Mouse (Mus musculus) hindbrain, embryonic 11.5 days (tissue): ENCODE data around the gene Eid2. TPM values are rescaled to one million over a fixed set of nuclear protein-coding genes. Genes with fewer than 3 reads are reported as not detected.
"Not testable (repeated sequence)": the region's sequence is repeated elsewhere in the genome, so short reads cannot be mapped to it uniquely, and the experiment has no call there.

Experiments used
- ATAC-seq: fragments of 200-750 bp; cut with Nextera tagmentation; 2 replicates; pipeline ENCODE4 v1.8.0; 2017; ENCODE audit warnings: mild to moderate bottlenecking, moderate TSS enrichment, moderate library complexity; ENCODE audit not compliant: low FRiP score
- DNase-seq: peaks from one replicate; pipeline ENCODE4 v3.0.0-alpha.2; 2015; ENCODE audit warnings: low spot score
- H3K27ac ChIP-seq: fragments of 300-500 bp; sonication (generic); 2 replicates; pipeline ENCODE4 v1.5.1; 2014; ENCODE audit warnings: mild to moderate bottlenecking, low read depth, low read length
- H3K27me3 ChIP-seq: fragments of 300-500 bp; sonication (generic); 2 replicates; pipeline ENCODE4 v1.6.1; 2014; ENCODE audit warnings: mild to moderate bottlenecking, low read length, moderate library complexity, mixed read lengths; ENCODE audit not compliant: control insufficient read depth, insufficient read depth
- H3K36me3 ChIP-seq: fragments of 300-500 bp; sonication (generic); 2 replicates; pipeline ENCODE4 v1.6.1; 2014; ENCODE audit warnings: mild to moderate bottlenecking, low read length, moderate library complexity, mixed read lengths; ENCODE audit not compliant: control insufficient read depth, insufficient read depth
- H3K4me1 ChIP-seq: fragments of 300-500 bp; sonication (generic); replicated peaks from 2 replicates; pipeline ENCODE4 v1.6.1; 2014; ENCODE audit warnings: low read length, mixed read lengths; ENCODE audit not compliant: control insufficient read depth, insufficient read depth
- H3K4me2 ChIP-seq: fragments of 300-500 bp; sonication (generic); replicated peaks from 2 replicates; pipeline ENCODE4 v1.6.1; 2014; ENCODE audit warnings: mild to moderate bottlenecking, low read depth, low read length
- H3K4me3 ChIP-seq: fragments of 300-500 bp; sonication (generic); 2 replicates; pipeline ENCODE4 v1.5.1; 2014; ENCODE audit warnings: low read depth, low read length
- H3K9ac ChIP-seq: fragments of 300-500 bp; sonication (generic); 2 replicates; pipeline ENCODE4 v1.6.1; 2014; ENCODE audit warnings: low read depth, low read length
- H3K9me3 ChIP-seq: fragments of 300-500 bp; sonication (generic); 2 replicates; pipeline ENCODE4 v1.6.1; 2016; ENCODE audit warnings: low read length; ENCODE audit not compliant: control insufficient read depth
- whole genome bisulfite sequencing: fragments of 180-500 bp; shearing (Covaris S2); extraction: QIAGEN DNeasy Blood & Tissue Kit; methylation state at CpG from one replicate; pipeline ENCODE4 v1.1.7; 2014; 5-methylcytosine and 5-hydroxymethylcytosine counted together
- polyA plus RNA-seq: library from polyadenylated mRNA; unstranded; fragments of >200 nt; fragmentation: Nextera tagmentation; extraction: Ambion mirVana; gene quantifications from 2 replicates; pipeline ENCODE4 v1.2.1, GENCODE M21; 2014

Eid2 gene
- polyA plus RNA-seq, result 7.2 and 12.7 TPM in 2 replicates

DNA sequence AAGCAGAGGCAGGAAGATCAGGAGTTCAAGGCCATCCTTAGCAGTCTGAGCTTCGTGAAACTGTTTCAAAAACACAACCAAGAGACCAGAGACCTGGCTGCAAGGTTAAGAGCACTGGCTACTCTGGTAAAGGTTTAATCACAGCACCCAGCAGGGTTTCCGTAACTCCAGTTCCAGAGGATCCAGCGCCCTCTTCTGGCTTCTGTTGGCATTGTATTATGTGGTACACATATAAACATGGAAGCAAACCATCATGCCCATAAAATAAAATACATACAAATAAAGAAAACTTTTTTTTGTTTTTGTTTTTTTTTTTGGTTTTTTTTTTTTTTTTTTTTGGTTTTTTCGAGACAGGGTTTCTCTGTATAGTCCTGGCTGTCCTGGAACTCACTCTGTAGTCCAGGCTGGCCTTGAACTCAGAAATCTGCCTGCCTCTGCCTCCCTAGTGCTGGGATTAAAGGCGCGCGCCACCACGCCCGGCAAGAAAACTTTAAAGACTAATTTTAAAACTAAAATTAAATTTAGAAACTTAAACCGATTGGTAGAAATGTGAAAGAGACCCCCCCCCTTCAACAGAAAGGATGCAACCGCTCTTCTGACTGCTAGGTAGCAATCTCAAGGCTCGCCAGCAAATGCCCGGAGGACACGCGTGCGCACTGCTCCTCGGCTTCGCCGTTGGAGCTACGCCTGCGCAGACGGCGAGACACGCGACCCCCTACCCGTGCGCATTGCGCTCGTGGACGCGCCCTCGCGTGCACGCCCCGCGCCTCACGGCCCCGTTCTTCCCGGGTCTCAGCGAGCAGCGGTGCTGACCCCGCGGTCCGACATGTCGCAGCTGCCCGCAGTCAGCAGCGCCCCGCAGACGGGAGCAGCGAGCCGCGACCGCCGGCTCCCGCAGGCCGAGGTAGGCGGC, at the start of gene Eid2:
Gene Eid2 (plus strand): TSS at position 753 of the 913 bp plus-strand sequence.
- peak; percentile 94 for DNase-seq
- no peaks in the 10 kb centered on the region for H3K4me1 ChIP-seq
- H3K27me3 ChIP-seq, result no peaks in the 10 kb centered on the region; the same call in 1 of the 2 replicates
- H3K9me3 ChIP-seq, result no peaks in the 10 kb centered on the region
- 7% methylated on average over 57 of the region's 57 CpGs for WGBS
- H3K9ac ChIP-seq, result peak within 1 kb of the TSS; percentile 99
- peaks cover 4% of the 10 kb centered on the region; the same call in 1 of the 2 replicates for H3K36me3 ChIP-seq
- H3K4me3 ChIP-seq, result peak within 1 kb of the TSS; percentile 74
- ATAC-seq, result peak; percentile 92
- peak within 1 kb of the TSS; percentile 79 for H3K4me2 ChIP-seq
- H3K27ac ChIP-seq, result peak within 1 kb of the TSS; percentile 90

DNA sequence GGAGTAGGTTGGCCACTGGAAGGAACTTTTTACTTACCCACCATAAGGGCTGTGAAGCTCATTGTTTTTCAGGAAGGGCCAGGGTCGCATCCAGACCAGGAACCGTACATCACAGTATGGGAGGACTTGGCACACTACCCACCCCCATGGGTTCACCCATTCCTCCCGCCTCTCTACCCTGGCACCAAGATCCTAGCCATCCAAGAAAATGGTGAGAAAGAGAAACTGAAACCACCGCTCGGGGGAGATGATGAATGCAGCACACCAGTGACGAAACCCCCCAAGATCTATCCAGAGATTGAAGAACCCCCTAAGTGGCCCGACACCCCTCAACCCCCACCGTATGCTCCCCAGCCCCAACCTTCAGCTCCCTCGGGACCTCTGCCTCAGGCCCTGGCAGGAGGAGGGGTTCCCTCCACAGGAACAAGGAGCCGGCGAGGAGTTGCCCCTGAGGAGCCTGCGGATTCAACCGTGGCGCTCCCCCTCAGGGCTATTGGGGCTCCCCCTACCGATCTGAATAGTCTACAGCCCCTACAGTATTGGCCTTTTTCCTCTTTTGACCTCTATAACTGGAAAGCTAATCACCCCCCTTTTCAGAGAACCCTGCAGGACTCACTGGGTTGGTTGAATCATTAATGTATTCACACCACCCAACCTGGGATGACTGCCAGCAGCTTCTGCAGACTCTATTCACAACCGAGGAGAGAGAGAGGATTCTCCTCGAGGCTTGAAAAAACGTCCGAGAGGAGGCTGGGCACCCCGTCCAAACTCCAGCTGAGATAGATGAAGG, 48.5 kb upstream of the Eid2 start:
- H3K27me3 ChIP-seq, H3K36me3 ChIP-seq, H3K27ac ChIP-seq, ATAC-seq, H3K9me3 ChIP-seq, H3K4me1 ChIP-seq, H3K4me2 ChIP-seq, H3K9ac ChIP-seq, DNase-seq, H3K4me3 ChIP-seq: not testable (repeated sequence)
- 96% methylated on average over 20 of the region's 20 CpGs for WGBS

DNA sequence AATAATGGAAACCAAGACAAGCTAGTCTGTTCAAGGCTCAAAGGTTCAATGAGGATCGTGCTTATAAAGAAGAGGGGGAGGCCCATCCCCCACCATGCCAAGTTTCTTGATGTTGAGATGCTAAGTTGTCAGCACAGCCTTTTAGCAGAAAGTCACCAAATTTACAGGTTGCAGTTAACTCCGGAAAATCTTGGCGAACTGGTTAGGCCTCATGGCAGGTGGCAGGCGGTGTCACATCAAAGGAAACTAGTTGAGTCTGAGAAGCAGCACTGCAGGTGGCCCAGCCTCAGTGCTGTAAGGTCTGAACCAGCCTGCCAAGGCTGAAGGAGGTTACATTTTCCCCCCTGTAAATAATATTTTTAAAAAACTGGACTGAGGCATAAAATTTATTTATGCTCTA, 40.8 kb upstream of the Eid2 start:
- not testable (repeated sequence) for ATAC-seq, H3K4me2 ChIP-seq, H3K9ac ChIP-seq

DNA sequence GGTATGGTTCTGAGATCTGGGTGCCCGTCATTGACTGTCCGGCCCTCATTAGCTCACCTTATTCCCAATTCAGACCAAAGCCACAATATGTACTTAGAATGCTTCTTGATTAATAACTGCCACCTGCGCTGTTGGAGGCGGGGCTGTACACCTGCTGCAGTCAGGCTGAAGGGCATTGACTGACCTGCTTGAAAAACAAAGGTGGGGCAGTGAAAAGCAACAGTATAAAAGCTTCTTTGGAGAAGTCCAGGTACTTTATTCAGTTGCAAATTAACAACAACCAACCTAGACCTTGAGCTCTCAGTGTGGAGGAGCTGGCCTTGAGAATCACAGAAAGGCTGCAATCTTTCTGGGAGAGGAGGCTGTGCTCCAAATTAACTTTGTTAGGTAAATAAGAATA, 40.3 kb upstream of the Eid2 start:
- not testable (repeated sequence) for H3K9me3 ChIP-seq, H3K36me3 ChIP-seq, ATAC-seq, H3K27ac ChIP-seq, H3K27me3 ChIP-seq, H3K4me3 ChIP-seq, H3K4me1 ChIP-seq, H3K4me2 ChIP-seq, H3K9ac ChIP-seq, DNase-seq
- WGBS, result 91% methylated on average over 4 of the region's 4 CpGs

More for the DNA sequence above, 40.8 kb upstream of the Eid2 start:
- not testable (repeated sequence) for DNase-seq, H3K27me3 ChIP-seq, H3K4me1 ChIP-seq, H3K36me3 ChIP-seq, H3K9me3 ChIP-seq, H3K4me3 ChIP-seq, H3K27ac ChIP-seq
- WGBS, result 85% methylated on average over 4 of the region's 4 CpGs

DNA sequence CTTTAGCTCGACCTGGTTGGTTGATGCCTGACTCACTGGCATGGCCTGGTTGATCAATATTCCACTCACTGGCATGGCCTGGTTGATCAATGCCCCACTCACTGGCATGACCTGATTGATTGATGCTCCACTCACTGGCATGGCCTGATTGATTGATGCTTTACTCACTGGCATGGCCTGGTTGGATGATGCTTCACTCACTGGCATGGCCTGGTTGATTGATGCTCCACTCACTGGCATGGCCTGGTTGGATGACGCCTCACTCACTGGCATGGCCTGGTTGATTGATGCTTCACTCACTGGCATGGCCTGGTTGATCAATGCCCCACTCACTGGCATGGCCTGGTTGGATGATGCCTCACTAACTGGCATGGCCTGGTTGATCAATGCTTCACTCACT, 23.7 kb upstream of the Eid2 start:
- H3K36me3 ChIP-seq, H3K9ac ChIP-seq, ATAC-seq, H3K27ac ChIP-seq, DNase-seq, H3K4me1 ChIP-seq, H3K27me3 ChIP-seq, H3K9me3 ChIP-seq, H3K4me2 ChIP-seq, H3K4me3 ChIP-seq: not testable (repeated sequence)
- WGBS, result 80% methylated on average over 2 of the region's 2 CpGs

DNA sequence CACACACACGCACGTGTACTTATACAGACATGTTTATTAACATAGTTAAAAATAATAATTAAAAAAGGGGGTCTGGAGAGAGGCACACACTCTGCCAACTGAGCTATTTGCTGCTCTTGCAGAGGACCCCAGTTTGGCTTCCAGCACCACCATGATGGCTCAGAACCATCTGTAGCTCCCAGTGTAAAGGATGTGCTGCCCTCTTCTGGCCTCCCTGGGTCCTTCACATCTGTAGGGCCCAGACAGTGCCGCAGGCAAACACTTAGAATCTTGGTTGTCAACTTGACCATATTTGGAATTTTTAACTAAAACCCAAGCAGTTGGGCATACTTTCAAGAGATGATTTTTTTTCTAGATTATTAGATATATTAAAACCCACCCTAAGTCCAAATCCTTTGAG, 18.7 kb upstream of the Eid2 start:
- H3K4me1 ChIP-seq, result no peaks in the 10 kb centered on the region
- no peaks in the 10 kb centered on the region for H3K27me3 ChIP-seq
- H3K4me2 ChIP-seq, result no peak overlapping the region
- no peaks in the 10 kb centered on the region for H3K9me3 ChIP-seq
- WGBS, result 89% methylated on average over 3 of the region's 3 CpGs
- H3K9ac ChIP-seq, result no peak overlapping the region
- H3K36me3 ChIP-seq, result no peaks in the 10 kb centered on the region
- H3K4me3 ChIP-seq, result no peak overlapping the region
- ATAC-seq, result no peak
- DNase-seq, result no peak
- no peak overlapping the region for H3K27ac ChIP-seq

DNA sequence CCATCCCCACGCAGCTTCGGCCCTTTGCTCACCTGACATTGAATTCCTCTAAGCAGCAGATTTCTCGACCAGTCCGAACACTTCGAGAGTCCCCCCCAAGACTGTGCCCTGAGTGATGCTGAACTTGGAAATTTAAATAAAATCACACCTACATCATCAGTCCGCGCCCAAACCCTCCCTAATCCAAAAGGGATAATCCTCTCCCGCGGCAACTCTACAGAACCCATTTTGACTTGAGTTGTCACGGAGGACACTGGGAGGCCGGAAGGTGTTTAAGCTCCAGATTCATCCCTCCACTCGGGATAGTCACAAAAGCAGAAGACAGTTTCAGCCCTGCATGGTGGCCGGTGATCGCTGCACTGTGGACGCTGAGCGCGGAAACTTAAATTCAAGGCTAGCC, 15.7 kb upstream of the Eid2 start:
- Histone ChIP-seq H3K36me3 (no peaks in the 10 kb centered on the region), H3K27me3 (no peaks in the 10 kb centered on the region), H3K27ac (no peak overlapping the region), H3K9me3 (no peaks in the 10 kb centered on the region), H3K4me3 (no peak overlapping the region), H3K9ac (no peak overlapping the region), H3K4me2 (no peak overlapping the region), H3K4me1 (no peaks in the 10 kb centered on the region)
- 90% methylated on average over 17 of the region's 17 CpGs for WGBS
- no peak for DNase-seq
- no peak for ATAC-seq

DNA sequence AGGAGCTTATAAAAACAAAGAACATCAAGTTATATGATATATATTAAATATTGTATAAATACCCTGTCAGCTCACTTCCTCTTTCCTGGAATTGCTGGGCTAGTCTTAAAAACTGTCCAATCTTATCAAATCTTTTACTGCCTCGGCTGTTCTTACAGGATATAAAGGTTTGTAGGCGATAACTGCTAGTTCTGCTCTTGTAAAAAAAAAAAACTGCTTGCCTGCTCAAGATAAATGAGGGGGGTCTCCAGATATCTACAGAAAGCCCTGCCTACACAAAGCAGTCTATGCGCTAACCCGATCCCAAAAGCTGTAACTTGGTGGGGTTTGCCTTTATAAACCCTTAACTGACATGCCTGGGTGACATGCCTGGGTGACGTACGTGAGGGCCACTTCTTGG, 13.1 kb upstream of the Eid2 start:
- 91% methylated on average over 6 of the region's 6 CpGs for WGBS
- H3K27me3 ChIP-seq, result no peaks in the 10 kb centered on the region
- H3K4me3 ChIP-seq, result no peak overlapping the region

More for the DNA sequence above, 13.1 kb upstream of the Eid2 start:
- no peak for DNase-seq
- H3K9me3 ChIP-seq, result no peaks in the 10 kb centered on the region
- no peak overlapping the region for H3K27ac ChIP-seq
- no peaks in the 10 kb centered on the region for H3K36me3 ChIP-seq
- H3K4me2 ChIP-seq, result no peak overlapping the region
- no peak overlapping the region for H3K9ac ChIP-seq
- ATAC-seq, result no peak
- no peaks in the 10 kb centered on the region for H3K4me1 ChIP-seq
